Mouse (Mus musculus): ENCODE results near the gene Rbp1. TPM values are rescaled to one million over a fixed set of nuclear protein-coding genes. Genes with fewer than 3 reads are reported as not detected.

Rbp1 gene
- total and polyA plus RNA-seq, 3 experiments, result 0.08 to 0.21 TPM; not detected in 1

- H3K36me3 ChIP-seq (ENCODE audit: control insufficient read depth in 1 of 2, insufficient read depth in 2 of 2, low read length in 2 of 2), result 0 out of 4 replicates have a peak, but pooled peaks cover 0 to 2% of the 10 kb centered on the region in 2 experiments
- DNase-seq (ENCODE audit: low read depth, low spot score), result no peak
- no peak overlapping the region for H3K27ac ChIP-seq (ENCODE audit: control insufficient read depth, low read depth, low read length)
Measured at GRCm38 (mm10) chr9:98375329-98376170, 47.2 kb upstream of the Rbp1 start.

GRCm38 (mm10) chr9:98379736-98380135, 43.0 kb upstream of the Rbp1 start:
- Histone ChIP-seq H3K4me1 (ENCODE audit: control insufficient read depth in 1 of 2, insufficient read depth in 2 of 2, low read length in 2 of 2) (peaks cover 0 to 5% of the 10 kb centered on the region in 2 experiments; a peak in 2 of 4 replicates), H3K36me3 (ENCODE audit: control insufficient read depth in 1 of 2, insufficient read depth in 2 of 2, low read length in 2 of 2) (0 out of 4 replicates have a peak, but pooled peaks cover 0 to 2% of the 10 kb centered on the region in 2 experiments), H3K79me2 (ENCODE audit: control insufficient read depth, insufficient read depth, low read length, poor library complexity) (no peaks in the 10 kb centered on the region), H3K27ac (ENCODE audit: control insufficient read depth, low read depth, low read length) (no peak overlapping the region), H3K9me3 (replicated peaks; ENCODE audit: insufficient read depth, low read length) (no peaks in the 10 kb centered on the region), H3K4me3 (ENCODE audit: control insufficient read depth in 1 of 2, insufficient read depth in 1 of 2, low read depth in 2 of 2, low read length in 2 of 2) (no peak overlapping the region), H3K9ac (ENCODE audit: control insufficient read depth, low read depth, low read length, poor library complexity, severe bottlenecking) (no peak overlapping the region), H3K27me3 (ENCODE audit: control insufficient read depth in 1 of 2, insufficient read depth in 2 of 2, low read length in 2 of 2) (no peaks in the 10 kb centered on the region)
- TF ChIP-seq GATA1 (IDR thresholded peaks at IDR 0.05; ENCODE audit: low read depth, low read length) (no peak), GABPA (IDR thresholded peaks at IDR 0.05; ENCODE audit: low read depth, low read length) (no peak), POLR2A (IDR thresholded peaks at IDR 0.05; ENCODE audit: control insufficient read depth in 1 of 2, insufficient read depth in 1 of 2, low read depth in 1 of 2, low read length in 2 of 2, poor library complexity in 1 of 2) (no peak), HCFC1 (IDR thresholded peaks at IDR 0.05; ENCODE audit: low read depth, low read length) (no peak), MEF2A (IDR thresholded peaks at IDR 0.05; ENCODE audit: extremely low read depth, insufficient replicate concordance, low read depth, low read length, poor library complexity, severe bottlenecking) (no peak), MAX (IDR thresholded peaks at IDR 0.05; ENCODE audit: low read length) (no peak), POLR2AphosphoS2 (IDR thresholded peaks at IDR 0.05; ENCODE audit: low read length) (no peak), EP300 (IDR thresholded peaks at IDR 0.05; ENCODE audit: low read depth in 1 of 2, low read length in 2 of 2) (no peak), RAD21 (IDR thresholded peaks at IDR 0.05; ENCODE audit: low read depth, low read length) (no peak), ZC3H11A (IDR thresholded peaks at IDR 0.05; ENCODE audit: low read depth, low read length) (no peak), TAL1 (IDR thresholded peaks at IDR 0.05; ENCODE audit: low read length) (no peak), MAFK (IDR thresholded peaks at IDR 0.05; ENCODE audit: borderline replicate concordance, low read depth, low read length) (no peak), MYC (IDR thresholded peaks at IDR 0.05; ENCODE audit: low read depth, low read length) (no peak)
- DNase-seq (ENCODE audit: low read depth, low spot score), result no peak

More at GRCm38 (mm10) chr9:98375329-98376170, 47.2 kb upstream of the Rbp1 start:
- Histone ChIP-seq H3K79me2 (ENCODE audit: control insufficient read depth, insufficient read depth, low read length, poor library complexity) (no peaks in the 10 kb centered on the region), H3K9ac (ENCODE audit: control insufficient read depth, low read depth, low read length, poor library complexity, severe bottlenecking) (no peak overlapping the region), H3K4me3 (ENCODE audit: control insufficient read depth in 1 of 2, insufficient read depth in 1 of 2, low read depth in 2 of 2, low read length in 2 of 2) (no peak overlapping the region), H3K4me1 (ENCODE audit: control insufficient read depth in 1 of 2, insufficient read depth in 2 of 2, low read length in 2 of 2) (peaks cover 0 to 3% of the 10 kb centered on the region in 2 experiments; a peak in 1 of 4 replicates), H3K9me3 (replicated peaks; ENCODE audit: insufficient read depth, low read length) (no peaks in the 10 kb centered on the region), H3K27me3 (ENCODE audit: control insufficient read depth in 1 of 2, insufficient read depth in 2 of 2, low read length in 2 of 2) (no peaks in the 10 kb centered on the region)
- TF ChIP-seq ZMIZ1 (IDR thresholded peaks at IDR 0.05; ENCODE audit: low read depth, low read length) (no peak), RCOR1 (IDR thresholded peaks at IDR 0.05; ENCODE audit: low read depth, low read length) (no peak), NRF1 (IDR thresholded peaks at IDR 0.05; ENCODE audit: insufficient read depth, low read depth, low read length, poor library complexity, severe bottlenecking) (no peak), TCF12 (IDR thresholded peaks at IDR 0.05; ENCODE audit: low read depth, low read length) (no peak), MYC (IDR thresholded peaks at IDR 0.05; ENCODE audit: low read depth, low read length) (no peak)

Measured in MEL (cell line).